Mouse (Mus musculus) layer of hippocampus, adult 8-10 months (tissue): ENCODE data around the gene Tenm3. TPM values are rescaled to one million over a fixed set of nuclear protein-coding genes. Genes with fewer than 3 reads are reported as not detected.

ENCODE experiments used
- DNase-seq, 2 experiments: peaks; one replicate each; pipeline ENCODE4 v3.0.0; 2022; ENCODE audit warnings: low spot score in 2 of 2
- total RNA-seq, 4 experiments: library from RNA; stranded (reverse); gene quantifications; 2 replicates each; pipeline ENCODE4 v1.2.4; 2022

The Tenm3 gene
- total RNA-seq, 4 experiments from 2014 or later = 83.3 to 88.6 (median 85.4) TPM

GRCm38 (mm10) chr8:48456328-48457124 lies 387.2 kb downstream of the Tenm3 start:
- no peak for DNase-seq

DNA sequence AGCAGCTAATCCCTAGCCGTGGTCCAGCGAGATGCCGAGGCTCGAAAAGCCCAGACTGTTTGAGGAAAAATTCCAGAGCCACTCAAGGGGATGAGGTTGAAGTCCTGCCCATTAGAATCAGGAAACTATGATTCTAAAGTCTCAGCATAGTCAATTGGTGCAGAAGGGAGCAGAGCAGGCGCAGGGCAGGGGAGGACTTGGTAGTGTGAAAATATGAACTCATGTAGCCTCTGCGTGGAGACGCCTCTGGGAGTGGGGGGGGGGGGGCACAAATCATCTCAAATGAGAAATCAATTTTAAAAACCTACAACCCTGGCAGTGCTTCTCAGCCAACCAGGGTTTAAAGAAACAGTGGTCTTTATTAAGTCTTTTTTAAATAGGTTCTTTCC lies 392.5 kb downstream of the Tenm3 start:
- DNase-seq = no peak

GRCm38 (mm10) chr8:48450397-48451246 lies 393.1 kb downstream of the Tenm3 start:
- peak in 1 of 2 experiments; percentile 23 for DNase-seq

DNA sequence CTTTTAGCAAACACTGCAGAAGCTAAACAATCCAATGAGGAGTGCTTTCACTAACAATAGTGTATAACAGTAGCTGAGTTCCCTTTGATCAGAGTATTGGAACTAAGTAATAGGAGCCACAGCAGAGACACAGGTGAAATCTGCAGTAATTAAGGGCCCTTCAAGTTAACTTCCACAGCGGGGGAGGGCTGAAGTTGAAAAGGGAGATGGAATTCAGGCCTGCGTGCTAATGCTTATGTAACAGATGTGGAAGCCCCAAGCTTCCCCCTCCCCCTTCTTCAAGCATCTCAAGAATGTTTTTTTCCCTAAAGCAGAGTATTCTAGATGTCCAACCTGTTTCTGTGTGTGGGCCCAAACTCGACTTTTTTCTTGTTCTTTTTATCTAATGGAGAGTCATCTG lies 394.1 kb downstream of the Tenm3 start:
- no peak for DNase-seq

DNA sequence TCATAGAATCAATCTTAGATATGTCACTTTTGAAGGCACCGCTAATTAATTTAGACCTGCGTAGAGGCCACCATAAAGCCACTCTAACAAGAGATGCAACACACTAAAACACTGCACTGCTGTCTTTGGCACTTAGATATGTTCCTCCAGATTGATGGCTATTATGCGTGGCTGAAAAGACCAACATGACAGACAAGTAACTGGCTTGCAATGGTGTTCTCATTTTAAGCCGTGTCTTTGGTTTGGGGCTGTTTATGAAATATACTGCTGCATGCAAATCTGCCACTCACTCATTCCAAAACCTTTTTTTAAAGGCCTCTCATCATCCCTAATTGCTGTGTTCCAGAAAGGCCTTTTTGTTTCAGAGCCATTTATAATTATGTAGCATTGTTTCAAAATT lies 398.1 kb downstream of the Tenm3 start:
- no peak for DNase-seq

GRCm38 (mm10) chr8:48439491-48439890 lies 404.3 kb downstream of the Tenm3 start:
- DNase-seq = no peak

DNA sequence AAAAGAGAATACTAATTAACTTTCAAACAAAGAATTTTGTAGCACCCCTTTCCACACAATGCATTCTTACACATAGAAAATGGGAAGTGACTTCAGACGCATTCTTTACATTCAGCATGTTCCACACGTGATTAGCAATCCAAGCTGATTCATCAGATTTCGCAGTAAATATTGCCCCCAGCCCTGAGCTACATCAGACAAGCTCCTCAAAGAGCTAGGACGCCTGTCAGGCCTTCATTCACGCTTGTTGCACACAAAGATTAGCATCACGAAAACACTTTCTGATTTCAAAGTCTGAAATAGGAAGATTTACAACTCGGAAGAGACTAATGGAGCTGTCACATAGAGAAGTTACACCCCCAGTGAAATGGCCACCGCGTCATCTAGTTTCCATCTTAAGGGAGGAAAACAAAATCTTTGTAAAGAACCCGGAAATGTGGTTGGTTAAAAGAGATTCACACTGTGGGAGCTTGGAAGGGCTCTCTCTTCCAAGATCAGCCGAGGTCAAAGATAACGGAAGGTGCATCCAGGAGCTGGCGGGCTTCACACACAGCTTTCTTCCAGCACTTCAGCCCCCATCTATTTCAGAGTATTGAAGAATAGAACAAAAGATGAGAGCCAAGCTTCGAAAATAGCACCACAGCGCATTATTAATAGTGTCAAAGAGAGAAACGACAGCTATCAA lies 406.1 kb downstream of the Tenm3 start:
- no peak for DNase-seq

DNA sequence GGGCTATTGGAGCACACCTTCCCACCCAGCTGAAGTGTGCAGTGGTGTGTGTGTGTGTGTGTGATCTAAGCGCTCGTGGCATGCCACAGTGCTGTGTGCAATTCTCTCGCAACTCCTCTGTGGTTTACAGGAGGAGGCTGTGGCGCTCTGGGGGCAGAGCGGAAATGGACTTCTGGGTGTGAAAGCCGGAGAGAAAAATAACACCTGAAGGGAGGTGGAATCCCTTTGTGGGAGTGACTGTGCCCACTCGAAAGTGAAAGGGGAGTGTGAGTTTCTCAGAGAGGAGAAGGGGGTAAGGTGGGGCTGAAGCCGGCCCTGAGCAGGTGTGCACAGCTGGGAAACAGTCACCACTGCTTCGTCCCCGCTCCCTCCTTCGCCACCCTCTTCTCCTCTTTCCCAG lies 418.6 kb downstream of the Tenm3 start:
- DNase-seq = no peak

GRCm38 (mm10) chr8:48417714-48418113 lies 426.0 kb downstream of the Tenm3 start:
- DNase-seq = no peak

- DNase-seq = no peak
Observed at GRCm38 (mm10) chr8:48410916-48411315, 432.8 kb downstream of the Tenm3 start.

- no peak for DNase-seq
Observed at GRCm38 (mm10) chr8:48400572-48400972, 443.2 kb downstream of the Tenm3 start.

DNA sequence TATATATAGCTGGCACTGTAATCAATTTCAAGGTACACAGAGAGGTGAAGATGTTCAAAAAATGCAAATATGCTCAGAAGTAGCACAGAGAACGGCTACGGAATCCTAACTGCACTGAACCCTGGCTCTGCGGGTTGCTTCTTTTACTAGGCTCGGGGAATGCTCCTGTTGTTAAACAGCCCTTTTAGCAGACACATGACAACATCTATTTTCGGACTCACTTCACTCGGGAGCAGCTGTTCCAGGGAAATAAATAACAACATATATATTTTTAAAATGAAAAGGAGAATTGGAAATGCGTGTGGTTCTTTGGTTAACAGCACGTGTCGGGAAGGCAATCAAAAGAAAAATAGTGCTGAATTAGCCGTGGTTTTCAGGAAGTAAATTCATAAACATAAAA lies 457.9 kb downstream of the Tenm3 start:
- DNase-seq = no peak

DNA sequence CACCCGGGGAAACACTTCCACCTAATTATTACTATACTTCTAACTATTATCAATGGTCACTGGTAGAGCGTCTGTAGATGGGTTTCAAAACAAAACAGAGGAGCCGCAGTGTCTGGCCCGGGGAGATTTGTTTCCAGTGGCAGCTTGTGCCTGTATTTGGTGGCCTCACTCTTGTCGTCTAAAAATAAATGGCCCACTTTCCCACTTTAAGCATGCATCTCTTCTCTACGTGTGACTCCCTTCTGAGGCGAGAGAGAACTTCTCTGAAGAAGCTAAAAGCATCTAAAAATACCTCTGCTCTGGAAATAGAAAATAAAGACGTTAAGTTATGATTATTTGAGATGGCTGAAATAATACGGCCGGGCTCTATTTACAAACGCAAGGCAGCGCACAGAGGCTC lies 463.7 kb downstream of the Tenm3 start:
- no peak for DNase-seq

DNA sequence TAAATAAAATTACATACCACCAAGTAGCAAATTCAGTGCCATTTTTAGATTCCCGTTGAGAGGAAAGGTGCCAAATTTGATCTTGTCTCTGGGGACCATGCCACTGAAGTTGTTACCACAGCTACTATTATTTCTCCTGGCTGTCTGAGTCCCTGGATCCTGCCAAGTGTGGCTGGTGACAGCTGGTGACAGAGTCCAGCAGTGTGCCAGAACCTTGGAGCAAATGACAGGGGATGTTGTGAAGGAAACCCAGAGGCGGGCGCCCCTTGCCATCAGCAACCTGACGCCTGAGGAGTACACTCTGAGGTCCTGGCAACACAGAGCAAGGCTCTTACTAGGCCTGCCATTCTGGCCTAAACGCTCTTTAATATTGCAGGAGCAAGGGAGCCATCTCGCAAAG lies 467.0 kb downstream of the Tenm3 start:
- peak; percentile 63 to 65 for DNase-seq

GRCm38 (mm10) chr8:48375183-48375582 lies 468.6 kb downstream of the Tenm3 start:
- no peak for DNase-seq

DNA sequence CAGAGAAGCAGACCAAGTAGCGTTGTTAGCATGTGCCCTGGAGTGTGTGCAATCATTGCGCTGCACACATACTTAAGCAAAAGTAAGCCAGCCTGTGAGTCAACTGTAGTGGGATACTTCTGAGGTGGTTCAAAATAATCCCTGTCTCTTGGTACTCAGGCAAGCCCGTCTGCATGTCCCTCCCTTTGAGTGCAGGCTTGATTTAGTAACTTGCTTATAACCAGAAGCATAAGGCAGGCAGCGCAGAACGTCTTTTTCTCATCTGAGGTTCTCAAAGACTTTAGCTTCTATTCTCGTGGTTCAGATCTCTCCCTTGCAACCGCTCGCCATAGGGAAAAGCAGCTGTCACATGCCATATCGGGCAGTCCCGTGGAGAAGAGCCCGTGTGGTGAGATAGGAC lies 470.3 kb downstream of the Tenm3 start:
- no peak for DNase-seq

DNA sequence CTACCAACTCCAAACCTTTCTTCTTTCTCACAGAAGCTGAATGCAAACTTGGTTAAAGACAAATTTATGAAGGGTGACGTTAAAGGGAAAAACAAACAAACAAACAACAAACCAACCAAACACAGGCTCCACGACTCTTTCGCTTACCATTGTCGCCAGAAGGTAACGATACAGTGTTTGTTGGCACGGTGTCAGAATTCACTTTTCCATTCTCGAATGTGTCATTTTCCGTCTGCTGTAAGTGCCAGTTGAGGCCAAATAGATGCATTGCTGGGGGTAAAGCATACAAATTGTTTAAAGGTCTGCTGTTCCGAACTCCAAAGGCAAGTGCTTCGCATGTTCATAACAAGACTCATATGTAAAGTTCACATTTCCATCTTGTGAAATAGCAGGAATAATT lies 476.6 kb downstream of the Tenm3 start:
- DNase-seq = no peak

- no peak for DNase-seq
Observed at GRCm38 (mm10) chr8:48356849-48357248, 486.9 kb downstream of the Tenm3 start.

GRCm38 (mm10) chr8:48353458-48353857 lies 490.3 kb downstream of the Tenm3 start:
- DNase-seq = no peak

GRCm38 (mm10) chr8:48348901-48349300 lies 494.9 kb downstream of the Tenm3 start:
- DNase-seq = no peak

GRCm38 (mm10) chr8:48348386-48348785 lies 495.4 kb downstream of the Tenm3 start:
- no peak for DNase-seq

DNA sequence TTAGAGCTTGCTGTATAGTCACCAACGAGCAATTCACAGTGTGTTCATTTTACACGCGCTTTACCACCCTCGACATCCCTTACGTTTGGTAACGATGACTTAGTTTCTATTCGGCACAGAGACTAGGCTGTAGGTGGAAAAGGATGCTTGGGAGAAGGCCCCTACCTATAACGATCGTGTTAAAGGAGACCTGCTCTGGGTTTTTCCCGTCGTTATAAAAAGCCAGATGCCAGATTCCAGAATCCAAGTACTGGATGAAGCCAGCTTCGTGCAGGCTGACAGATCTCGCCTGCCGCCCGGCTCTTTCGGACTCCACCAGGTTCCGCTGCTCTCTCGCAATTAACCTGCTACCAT lies 500.7 kb downstream of the Tenm3 start:
- DNase-seq = no peak
